Mouse (Mus musculus): Measurements from ENCODE around the gene Zfp704.

Zfp704 gene

DNA sequence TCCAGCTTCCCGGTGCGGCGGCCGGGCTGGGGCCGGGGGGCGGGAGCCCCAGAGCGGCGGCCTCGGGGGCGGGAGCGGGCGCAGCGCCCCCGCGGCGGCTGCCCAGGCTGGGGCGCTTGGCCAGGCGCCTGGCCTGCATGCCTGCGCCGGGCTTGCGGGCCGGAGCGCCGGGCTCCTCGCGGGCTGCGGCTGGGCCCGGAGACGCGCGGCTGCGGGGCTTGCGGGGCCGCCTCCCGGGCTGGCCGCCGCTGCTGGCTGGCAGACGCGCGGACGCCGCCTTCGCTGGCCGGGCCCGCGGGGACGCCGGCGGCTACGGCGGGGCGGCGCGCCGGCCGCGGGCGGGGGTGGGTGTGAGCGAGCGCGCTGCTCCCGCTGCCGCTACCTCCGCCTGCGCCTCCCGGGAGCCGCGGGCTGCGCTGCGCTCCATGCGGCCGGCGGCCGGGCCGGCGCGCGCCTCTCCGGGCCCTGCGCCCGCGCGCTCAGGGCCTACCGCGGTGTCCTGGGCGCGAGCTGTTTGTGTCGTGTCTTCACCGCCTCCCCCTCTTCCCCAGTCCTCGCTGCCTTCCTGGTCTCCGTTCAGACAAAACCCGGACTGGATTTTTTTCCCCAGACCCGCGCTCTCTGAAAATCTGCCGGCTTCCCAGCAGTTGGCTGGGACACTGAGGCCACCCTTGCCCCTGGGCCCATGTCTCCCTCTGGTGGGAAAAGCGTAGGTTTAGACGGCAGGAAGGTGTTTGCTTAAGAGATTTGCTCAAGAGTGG lies at the start of gene Zfp704:
Gene Zfp704 (minus strand): TSS at position 505 of the 761 bp plus-strand sequence.
- peak; percentile 74 for DNase-seq (ENCODE audit: low spot score)

DNA sequence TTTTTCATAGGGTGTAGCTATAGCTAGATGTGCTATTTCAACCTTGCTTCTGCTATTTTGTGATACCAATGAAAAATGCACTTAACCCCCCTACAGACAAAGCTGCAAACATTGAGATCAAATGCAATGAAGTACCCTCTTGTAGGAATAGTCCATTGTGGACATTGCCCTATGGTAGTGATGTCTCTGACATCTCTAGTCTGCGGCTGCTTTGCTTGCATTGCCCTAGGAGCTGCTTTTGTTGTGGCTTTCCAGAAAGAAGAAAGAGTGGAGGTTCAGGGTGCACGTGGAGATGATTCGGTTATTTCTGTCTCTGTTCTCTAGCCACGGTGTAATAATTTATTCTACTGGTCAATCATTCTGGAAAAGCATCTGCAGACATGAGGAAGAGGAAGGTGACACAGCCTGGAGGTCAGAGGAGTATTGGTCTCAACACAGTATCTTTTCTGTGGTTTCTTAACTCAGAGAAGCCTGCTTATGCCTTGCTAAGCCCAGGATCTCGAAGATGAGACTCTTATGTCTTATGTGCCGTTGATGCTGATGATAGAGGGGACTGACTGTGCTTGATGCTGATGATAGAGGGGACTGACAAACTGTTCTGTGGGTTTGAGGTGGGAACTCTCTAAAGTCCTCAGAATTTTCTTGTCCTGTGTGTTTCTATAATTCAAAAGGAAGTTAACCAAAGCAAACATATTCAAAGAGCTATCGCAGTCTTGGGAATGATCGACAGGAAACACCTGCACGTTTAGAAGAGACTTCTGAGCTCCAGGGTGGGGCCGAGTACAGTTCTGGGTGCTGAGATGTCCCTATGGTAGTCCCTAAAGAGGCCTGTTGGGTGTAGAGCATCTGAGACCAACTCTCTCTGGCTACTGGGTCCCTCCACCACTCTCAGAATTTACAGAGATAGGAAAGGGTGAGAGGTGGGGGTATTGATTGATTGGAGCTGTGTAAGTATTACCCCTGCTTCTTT lies 23.4 kb upstream of the Zfp704 start:
- DNase-seq (ENCODE audit: low spot score) = no peak

DNA sequence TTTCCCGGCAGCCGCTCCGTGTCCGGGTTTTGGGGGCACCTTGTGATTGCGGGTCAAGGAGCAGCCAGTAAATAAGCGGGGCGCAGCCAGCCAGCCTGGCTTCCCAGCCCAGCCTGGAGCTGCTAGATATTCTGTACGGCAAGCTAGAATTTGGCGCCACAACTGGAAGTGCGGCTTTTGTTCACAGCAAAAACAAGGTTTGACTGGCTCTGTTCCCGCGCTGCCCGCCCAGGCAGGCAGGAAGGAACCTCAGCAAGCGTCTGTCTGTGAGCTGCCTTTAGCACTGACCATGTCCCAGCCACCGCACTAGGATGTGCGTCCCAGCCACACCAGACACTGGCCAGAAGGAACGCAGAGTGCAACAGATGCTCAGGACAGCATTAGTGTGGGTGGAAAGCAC lies 20.1 kb upstream of the Zfp704 start:
- peak; percentile 21 for DNase-seq (ENCODE audit: low spot score)

DNA sequence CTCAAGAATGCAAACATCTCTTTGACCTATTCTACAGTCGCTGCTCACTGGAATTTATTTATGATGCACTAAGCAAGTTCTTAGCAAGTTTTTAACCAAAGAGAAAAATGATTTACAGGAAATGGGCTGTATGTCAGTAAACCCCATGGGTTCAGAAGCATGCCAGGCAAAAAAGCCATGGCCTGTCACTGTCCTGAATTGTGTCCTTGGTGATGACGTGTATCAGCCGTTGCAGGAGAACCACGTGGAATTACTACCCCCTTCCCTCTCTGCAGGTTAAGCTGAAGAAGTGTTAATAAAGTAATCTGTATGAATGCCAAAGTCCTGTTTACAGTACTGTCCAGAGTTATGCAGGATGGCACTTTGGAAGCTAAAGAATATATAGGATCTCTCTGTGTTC lies 18.2 kb upstream of the Zfp704 start:
- DNase-seq (ENCODE audit: low spot score) = no peak

DNA sequence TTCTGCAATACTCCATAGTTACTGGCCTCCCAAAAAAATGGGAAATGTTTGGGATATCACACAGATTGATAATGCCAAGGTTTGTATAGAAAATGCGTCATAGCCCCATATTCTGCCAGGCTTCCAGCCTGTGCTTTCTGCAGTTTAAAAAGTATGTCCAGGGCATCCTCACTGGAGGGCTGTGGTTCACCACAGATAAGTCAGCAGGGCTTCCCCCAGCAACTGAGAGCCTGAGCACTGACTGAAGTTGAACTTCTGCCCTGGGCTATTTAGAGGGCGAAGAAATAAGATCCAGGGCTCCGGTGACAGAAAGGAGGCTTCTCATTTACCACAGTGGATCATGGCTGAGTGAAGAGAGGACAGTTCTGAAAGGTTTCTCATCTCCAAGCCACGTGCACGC lies 16.3 kb upstream of the Zfp704 start:
- no peak for DNase-seq (ENCODE audit: low spot score)

DNA sequence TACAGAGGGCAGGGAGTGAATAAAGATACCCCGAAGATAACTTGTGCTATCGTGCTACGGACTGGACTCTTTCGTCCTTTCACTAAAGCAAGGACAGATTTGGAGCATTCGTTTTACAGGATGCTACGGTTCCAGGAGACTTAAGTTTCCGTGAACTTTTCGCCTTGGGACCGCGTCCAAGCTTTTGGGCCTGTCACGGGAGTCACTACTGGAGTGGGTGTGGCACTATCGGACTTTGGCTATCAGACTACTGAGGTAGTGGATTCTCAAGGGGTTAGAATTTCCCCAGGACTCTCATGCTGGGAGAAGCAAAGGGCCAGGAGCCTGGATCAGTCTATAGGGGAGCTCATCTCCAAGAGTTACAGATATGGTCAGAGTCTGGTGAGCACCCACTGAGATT lies 10.7 kb upstream of the Zfp704 start:
- no peak for DNase-seq (ENCODE audit: low spot score)

DNA sequence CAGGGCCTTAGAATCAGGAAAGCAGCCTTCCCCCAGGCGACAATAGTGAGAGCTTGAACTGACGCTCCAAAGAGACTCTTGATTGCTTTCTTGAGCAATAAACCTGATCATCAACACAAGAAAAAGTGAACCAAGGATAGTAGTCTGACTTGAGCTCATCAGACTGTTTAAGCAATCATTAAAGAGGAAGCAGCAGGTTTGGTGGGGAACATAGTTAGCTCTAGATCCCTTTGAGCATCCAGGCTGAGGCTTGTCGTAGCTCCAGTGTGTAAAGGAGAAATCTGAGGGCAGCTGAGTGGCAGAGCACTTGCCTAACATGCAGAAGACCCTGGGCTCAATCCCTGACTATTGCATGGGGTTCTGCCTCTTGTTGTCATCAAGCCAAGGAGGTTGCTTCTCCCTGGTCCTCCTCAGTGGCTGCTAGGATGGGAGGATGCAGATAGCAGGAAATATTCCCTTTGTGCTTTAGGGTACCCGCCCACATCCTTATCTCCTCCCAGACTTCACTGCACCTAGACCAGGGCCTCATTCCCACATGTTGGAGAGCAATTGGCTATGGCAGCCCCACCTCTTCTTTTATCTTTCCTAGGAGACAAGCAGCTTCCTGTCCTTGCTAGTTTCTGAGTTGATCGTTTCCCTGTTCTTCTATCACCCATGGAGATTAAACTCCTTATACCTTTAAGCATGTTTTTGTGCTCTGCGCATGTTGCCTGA lies 9.8 kb upstream of the Zfp704 start:
- DNase-seq (ENCODE audit: low spot score) = no peak

DNA sequence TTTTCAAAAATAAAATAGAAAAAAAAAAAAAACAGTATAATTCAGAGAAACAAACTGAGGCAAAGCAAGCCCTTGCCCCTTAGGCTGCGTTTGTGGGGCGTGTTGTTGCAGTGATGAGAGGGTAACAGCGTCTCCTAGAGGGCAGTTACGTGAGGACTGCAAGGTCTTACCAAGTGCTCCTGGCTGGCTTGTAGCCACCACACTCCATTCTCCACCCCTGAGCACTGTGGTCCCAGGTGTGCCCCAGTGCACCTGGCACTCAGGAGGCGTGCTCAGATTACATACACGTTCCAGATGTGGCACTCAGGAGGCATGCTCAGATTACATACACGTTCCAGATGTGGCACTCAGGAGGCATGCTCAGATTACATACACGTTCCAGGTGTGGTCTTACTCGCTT lies 7.2 kb upstream of the Zfp704 start:
- no peak for DNase-seq (ENCODE audit: low spot score)

DNA sequence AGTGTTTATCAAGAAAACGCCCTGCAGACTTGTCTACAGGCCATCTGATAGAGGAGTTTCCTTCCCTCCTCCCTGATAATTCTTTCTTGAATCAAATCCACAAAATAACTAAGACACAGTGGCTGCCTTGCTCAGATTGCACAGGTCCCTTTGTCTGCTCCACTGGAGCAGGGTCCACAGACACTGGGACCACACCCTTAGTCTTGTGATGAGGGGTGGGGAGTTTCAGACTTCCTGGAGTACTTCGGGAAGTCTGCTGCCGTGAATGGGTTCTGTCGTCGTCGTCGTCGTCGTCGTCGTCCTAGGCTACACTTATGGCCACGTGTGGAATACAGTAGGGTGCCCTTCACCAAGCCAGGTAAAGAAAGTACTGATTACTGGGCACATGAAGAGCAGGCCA lies 4.8 kb upstream of the Zfp704 start:
- DNase-seq (ENCODE audit: low spot score) = no peak

DNA sequence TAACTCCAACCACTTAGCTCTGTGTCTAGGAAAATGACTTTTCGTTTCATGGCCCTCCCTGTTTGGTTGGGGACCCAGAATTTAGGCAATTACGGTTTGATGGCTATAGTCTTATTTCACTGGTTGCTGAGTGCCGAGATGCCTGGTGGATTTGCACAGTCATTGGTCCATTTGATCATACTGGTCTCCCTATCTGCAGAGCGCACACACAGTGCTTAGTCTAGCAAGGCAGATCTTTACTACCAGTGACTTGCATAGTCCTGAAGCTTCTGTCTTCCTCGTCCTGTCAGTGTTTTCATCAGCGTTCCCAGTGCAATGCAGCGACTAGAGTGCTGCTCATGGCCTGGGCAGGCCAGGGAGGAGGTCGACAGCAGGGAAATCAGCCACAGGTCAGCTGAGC lies 4.1 kb upstream of the Zfp704 start:
- DNase-seq (ENCODE audit: low spot score) = no peak

DNA sequence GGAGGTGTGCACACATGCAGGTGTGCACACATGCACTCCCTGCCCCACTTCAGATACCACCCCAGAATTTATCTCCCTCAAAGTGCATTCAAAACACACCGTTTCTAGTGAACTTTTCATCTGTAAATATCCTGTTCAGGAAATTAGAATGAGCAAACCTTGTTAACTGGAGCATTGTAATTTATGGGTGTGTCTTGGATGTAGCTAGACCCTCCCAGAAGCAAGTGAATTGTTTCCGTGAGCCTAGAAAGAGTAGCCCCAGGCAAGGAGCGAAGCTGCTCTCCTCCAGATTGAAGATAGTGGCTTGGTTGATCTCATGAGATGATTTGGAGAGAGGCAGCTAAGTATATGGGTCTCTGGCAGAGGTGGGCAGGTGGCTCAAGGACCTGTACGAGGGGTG lies 1.3 kb upstream of the Zfp704 start:
- no peak for DNase-seq (ENCODE audit: low spot score)

DNA sequence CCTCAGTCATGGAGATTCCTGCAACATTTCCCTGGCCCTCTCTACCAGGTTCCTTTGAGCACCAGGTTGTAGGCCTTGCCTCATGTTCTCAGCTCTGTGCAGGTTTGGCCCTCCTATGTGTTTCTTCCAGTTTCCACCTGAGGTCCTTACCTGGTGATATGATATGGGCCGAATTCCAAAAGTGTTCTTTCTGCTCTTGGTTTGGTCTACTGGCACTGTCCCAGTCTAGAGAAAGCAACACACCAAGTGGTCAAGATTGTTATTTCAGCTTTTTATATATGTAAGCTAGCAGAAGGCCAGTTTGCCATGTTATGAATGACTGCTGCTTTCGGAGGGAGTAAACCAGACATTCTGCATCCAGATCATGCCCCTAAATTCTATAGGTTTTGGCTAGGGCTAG lies 541 bp upstream of the Zfp704 start:
- DNase-seq (ENCODE audit: low spot score) = no peak

DNA sequence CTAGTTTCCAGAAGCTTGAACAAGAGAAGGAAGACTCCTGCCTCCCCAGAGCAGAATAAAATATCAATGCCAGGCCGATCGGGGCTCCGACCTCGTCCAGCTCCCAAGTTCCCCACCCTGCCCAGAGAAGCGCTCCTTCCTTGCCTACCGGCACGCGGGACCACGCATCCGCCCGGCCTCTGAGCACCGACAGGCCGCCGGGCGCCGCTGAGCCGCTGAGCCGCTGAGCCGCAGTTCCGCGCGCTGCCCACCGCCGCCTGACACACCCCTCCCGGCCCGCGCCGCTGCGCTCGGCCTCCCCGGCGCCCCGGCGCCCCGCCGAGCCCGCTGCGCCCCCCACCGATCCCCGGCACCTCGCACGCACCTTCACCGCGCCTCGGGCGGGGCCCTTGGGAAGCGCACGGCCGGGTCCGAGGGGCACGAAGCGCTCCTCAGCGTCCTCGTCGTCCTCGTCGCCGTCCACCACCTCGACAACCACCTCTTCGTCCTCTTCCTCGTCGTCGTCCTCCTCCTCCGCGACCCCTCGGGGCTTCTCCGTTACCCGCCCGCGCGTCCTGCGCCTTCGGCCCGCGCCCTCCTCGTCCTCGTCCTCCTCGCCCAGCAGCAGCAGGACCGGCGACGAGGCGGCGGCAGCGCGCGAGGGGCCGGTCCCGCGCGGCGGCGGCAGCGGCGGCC lies 842 bp downstream of the Zfp704 start:
- DNase-seq (ENCODE audit: low spot score) = peak; percentile 39

DNA sequence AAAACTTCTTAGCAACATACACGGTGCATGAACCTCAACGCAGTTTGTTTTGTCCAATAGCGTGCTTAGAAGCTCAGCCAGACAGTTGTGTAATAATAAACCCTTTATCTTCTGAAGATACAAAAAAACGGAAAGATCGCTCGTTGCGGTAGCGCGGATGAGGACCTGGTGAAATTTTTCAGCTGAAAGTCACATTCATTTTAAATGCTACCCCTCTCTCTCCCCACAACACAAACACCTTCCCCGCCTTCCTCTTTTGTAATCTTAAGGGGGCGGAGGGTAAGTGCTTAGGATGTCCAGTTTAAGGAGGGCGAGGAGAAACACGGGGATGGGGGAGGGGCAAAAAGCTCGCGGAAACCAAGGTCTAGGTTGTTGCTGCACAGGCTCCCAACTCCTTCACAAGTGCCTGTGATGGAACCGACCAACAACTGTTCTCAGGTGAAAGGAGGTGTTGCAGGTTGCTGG lies 1.4 kb downstream of the Zfp704 start:
- peak; percentile 43 for DNase-seq (ENCODE audit: low spot score)

DNA sequence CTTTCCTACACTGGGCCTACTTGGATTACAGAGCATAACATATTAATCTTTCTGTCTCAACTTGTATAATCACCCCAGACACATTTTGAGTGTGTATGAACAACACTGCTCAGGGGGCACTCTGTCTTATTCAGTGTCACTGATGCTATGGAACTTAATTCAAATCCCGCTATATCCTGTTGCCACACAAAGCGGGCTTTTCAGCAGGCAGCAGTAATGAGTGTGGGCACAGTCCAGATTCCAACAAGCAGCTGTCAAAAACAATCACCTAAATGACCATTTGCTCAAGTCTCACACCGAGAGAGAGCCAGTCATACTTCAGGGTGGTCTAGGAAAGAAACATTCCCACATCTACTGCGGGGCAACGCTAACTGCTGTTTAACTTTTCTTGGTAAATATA lies 2.2 kb downstream of the Zfp704 start:
- no peak for DNase-seq (ENCODE audit: low spot score)

DNA sequence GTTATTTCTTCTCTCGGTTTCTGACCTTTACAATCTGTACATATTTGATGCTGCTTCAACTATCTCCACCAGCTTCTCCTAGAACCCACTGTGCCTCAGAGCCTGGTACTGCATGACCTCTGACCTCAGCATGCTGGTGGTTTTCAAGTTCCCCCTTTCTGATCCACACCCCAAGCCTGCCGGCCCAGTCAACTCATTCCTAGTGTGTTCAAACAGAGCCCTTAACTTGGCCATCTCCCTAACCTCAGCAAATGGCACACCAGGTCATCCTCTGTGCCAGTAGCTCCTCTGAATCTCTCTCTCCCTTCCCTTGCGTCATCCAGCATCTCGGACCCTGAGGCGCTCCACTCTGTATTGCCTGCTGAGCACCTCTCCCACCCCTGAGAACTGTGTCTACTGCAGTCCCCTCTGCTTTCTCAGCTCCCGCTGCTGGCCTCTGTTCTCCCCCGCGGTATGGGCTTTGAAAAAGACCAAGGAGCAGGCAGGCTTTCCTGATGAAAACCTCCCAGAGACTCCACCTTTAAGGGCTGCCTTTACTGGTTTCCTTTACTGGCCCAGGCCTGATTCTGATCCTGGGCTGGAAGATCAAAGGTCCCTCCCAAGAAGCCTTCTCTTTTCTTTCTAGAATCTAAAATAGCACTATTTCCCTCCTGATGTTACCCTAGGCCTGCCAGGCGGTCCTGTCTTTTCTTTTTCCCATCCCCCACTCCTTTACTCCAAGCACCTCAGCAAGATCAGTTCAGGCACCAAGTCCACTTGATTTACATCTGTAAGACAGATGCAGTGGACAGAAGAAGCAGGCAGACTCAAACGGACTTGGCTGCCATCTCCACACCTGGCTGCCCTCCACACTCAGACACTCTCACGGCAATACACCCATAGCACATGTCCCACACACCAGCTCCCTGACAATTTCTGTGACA lies 3.8 kb downstream of the Zfp704 start:
- DNase-seq (ENCODE audit: low spot score) = no peak

DNA sequence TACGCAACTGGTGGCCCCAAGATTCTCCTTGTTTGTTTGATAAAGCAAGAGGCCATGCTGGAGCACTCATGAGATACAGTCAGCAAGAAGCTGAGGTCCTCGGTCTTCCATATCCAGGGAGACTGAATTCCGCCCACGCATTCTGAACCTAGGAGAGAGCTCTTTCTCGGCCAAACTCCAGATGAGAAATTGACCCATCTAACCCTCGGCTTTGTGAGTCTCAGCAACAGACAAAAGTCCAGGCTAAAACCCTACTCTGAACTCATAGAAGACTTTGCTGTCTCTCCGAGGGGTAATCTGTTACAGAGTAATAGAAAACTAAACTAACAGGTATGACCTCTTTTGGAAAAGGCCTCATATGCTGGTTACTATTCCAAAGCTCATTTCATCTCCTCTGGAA lies 4.9 kb downstream of the Zfp704 start:
- no peak for DNase-seq (ENCODE audit: low spot score)

DNA sequence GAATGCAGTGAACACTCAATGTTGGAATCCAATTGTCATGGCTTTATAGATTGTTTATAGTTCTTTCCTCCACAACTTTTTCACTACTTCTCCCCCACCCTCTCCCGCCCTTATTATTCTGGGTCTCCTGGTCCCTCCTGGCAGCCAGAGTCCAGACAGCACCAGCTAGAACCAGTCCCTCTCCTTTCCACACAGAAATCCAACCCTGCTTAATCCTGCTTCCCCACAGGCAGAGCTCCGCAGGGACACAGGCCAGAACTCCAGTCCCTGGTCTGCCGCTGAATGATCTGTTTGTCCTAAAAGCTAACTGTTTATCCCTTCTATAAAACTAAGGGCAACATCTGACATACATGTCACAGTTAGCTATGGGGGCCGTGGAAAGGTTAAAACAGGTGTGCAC lies 6.0 kb downstream of the Zfp704 start:
- no peak for DNase-seq (ENCODE audit: low spot score)

DNA sequence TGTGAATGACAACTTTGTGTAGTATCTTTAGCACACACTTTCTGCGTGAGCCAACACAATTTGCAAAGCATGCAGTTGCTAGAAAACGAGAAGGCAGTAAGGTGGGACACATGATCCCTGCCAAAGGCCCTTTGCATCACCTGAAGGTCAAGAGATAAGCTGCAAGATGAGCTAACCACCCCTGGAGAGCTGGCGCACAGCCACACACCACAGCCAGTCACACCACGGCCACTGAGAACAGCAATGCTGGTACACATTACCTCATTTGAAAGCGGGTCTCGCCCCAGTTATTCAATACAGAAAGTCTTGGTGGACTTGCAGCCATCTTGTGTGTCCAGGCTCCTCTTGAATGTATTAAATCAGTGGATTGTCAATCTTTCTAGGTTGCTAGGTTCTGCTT lies 9.3 kb downstream of the Zfp704 start:
- DNase-seq (ENCODE audit: low spot score) = no peak

DNA sequence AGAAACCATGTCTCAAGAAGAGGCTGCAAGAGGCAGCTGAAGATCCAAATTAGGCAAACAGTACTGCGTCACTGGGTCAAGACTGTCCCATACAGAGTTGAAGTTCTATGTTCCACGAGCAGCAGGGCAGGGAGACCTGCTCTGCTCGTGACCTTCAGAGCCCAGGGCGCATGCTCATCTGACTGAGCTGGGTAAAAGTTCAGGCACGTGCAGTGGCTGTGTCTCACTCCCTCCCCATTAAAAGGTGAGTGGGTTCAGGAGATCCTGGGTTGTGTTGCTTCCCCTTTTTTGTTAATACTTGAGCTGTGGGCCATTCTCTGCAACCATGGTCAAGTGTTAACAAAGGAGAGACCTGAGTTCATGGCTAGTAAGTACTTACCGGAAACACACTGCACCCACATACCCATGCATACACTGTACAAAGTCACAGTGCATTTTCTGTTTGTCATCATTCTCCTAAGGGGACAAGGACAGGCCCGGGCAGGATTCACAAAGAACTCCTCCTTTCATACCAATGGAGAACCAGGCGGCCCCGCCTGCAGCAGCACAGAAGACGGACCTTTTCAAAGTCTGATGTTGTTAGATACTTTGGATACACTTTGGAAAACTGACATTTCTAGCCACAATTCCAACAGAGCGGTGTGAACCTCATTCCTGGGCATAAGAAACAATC lies 10.0 kb downstream of the Zfp704 start:
- DNase-seq (ENCODE audit: low spot score) = no peak

Data from urinary bladder, postnatal 25 days (tissue).